In the genomic region with DNA sequence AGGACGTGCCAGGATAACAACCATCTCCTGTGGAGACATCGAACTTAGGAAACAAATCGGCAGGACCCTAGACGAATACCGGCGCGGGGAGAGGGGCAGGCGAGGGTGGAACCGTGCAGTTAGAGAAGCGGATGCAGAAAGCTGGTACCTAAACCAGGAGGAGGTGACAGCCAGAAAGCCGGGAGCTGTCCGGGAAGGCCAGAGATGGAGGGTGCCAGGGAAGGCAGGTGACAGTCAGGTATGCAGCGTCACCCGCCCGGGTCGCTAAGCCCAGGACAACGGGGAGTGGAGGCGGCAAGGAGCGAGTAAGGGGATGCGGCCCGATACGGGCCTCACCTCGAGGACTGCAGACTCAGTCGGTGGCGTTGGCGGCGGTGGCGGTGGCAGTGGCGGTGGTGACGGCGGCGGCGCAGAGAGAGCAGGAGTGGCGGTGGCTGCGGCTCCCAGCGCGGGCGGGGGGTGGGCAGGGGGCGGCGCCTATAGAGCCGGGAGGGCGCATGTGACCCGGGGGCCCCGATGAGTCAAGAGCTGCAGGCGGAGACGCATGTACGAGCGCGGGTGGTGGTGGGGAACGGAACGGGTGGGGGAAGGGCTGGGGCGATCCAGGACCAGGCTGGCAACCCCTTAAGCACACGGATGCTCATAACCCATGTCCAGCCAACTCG, we compare ENCODE assay signal across 8 mouse cellular contexts. TPM values are rescaled to one million over a fixed set of nuclear protein-coding genes. Genes with fewer than 3 reads are reported as not detected.
DNase-seq lines count a peak whose midpoint lies in the region; ATAC-seq lines count a peak whose summit lies in the region.

TSS of gene Eno2 (minus strand) at position 573 of the 665 bp plus-strand sequence.

- no peaks in the 10 kb centered on the region for H3K27me3 ChIP-seq in embryonic facial prominence, embryonic 15.5 days
- H3K27me3 ChIP-seq in stomach, embryonic 14.5 days (ENCODE audit: control insufficient read depth, insufficient read depth, low read length): no peaks in the 10 kb centered on the region

- peak; percentile 67 for ATAC-seq in embryonic facial prominence, embryonic 15.5 days (ENCODE audit: insufficient number of reproducible peaks, low FRiP score, low TSS enrichment, low read depth)
- ATAC-seq in hematopoietic stem cell, adult 5-6 weeks (replicated peaks in 1 of 2; ENCODE audit: insufficient read depth in 1 of 2, low FRiP score in 2 of 2, low TSS enrichment in 1 of 2, low read depth in 1 of 2, poor library complexity in 2 of 2, severe bottlenecking in 2 of 2): peak; percentile 34 to 59; a peak in 3 of 4 replicates
- peak; percentile 58 for ATAC-seq in megakaryocyte-erythroid progenitor cell, adult 5-6 weeks (replicated peaks; ENCODE audit: low FRiP score, low TSS enrichment, poor library complexity, severe bottlenecking)
- ATAC-seq in stomach, embryonic 14.5 days (ENCODE audit: insufficient number of reproducible peaks, insufficient read depth, low FRiP score, low read depth): peak; percentile 68

- H3K36me3 ChIP-seq in embryonic facial prominence, embryonic 15.5 days: 0 out of 2 replicates have a peak, but pooled peaks cover 4% of the 10 kb centered on the region
- H3K36me3 ChIP-seq in stomach, embryonic 14.5 days (ENCODE audit: control insufficient read depth, insufficient read depth, low read length): no peaks in the 10 kb centered on the region

- under 1% methylated on average over 50 of the region's 54 CpGs for WGBS in embryonic facial prominence, embryonic 15.5 days
- under 1% methylated on average over 49 of the region's 54 CpGs for WGBS in stomach, embryonic 14.5 days

- peak; percentile 97 for DNase-seq in heart, adult 11 months
- no peak for DNase-seq in heart, adult 8-10 months (ENCODE audit: low spot score)
- peak; percentile 66 to 83 for DNase-seq in adrenal gland, postnatal 36 days
- peak; percentile 63 to 76 for DNase-seq in left cerebral cortex, adult 8-10 months (ENCODE audit: low spot score in 2 of 2)

- peak within 1 kb of the TSS; percentile 43 for H3K9ac ChIP-seq in embryonic facial prominence, embryonic 15.5 days
- H3K9ac ChIP-seq in stomach, embryonic 14.5 days (replicated peaks; ENCODE audit: low read depth, low read length): 0 out of 2 replicates have a peak within 1 kb of the TSS, but pooled peaks have one; percentile 30

- H3K4me2 ChIP-seq in embryonic facial prominence, embryonic 15.5 days (replicated peaks): peak within 1 kb of the TSS; percentile 86
- H3K4me2 ChIP-seq in stomach, embryonic 14.5 days (replicated peaks; ENCODE audit: low read depth, low read length): peak within 1 kb of the TSS; percentile 84

- peak within 1 kb of the TSS; percentile 54 for H3K4me3 ChIP-seq in embryonic facial prominence, embryonic 15.5 days (replicated peaks)
- H3K4me3 ChIP-seq in stomach, embryonic 14.5 days (ENCODE audit: low read depth, low read length): peak within 1 kb of the TSS; percentile 48

- peak within 1 kb of the TSS; percentile 63; the same call in 1 of the 2 replicates for H3K27ac ChIP-seq in embryonic facial prominence, embryonic 15.5 days (replicated peaks)
- no peak within 1 kb of the TSS for H3K27ac ChIP-seq in stomach, embryonic 14.5 days (ENCODE audit: low read length)

- H3K4me1 ChIP-seq in embryonic facial prominence, embryonic 15.5 days: peaks cover 26% of the 10 kb centered on the region
- peaks cover 8% of the 10 kb centered on the region; the same call in 1 of the 2 replicates for H3K4me1 ChIP-seq in stomach, embryonic 14.5 days (ENCODE audit: control insufficient read depth, insufficient read depth, low read length)

- H3K9me3 ChIP-seq in embryonic facial prominence, embryonic 15.5 days (replicated peaks): no peaks in the 10 kb centered on the region
- H3K9me3 ChIP-seq in stomach, embryonic 14.5 days (ENCODE audit: control insufficient read depth, low read depth, low read length): no peaks in the 10 kb centered on the region

RNA-seq across cellular contexts. Expression of gene Eno2, which starts in this region (rescaled TPM):
- 1 to 10 TPM; 3.2 to 6.1 (median 4.8) TPM for total RNA-seq in heart, adult 8-10 months (2022)
- 10 to 100 TPM; 12.4 to 32.6 TPM for total RNA-seq in adrenal gland, postnatal 36 days (2021)
- 11.8 and 12.7 TPM in 2 replicates for polyA plus RNA-seq in embryonic facial prominence, embryonic 15.5 days (2015; fragmentation: Nextera tagmentation; extraction: Ambion mirVana)
- 2.6 and 5.6 TPM in 2 replicates for total RNA-seq in hematopoietic stem cell, adult 5-6 weeks (2017)
- 1,000 to 10,000 TPM; 1,117 to 1,267 (median 1,165) TPM for total RNA-seq in left cerebral cortex, adult 8-10 months (2022)
- 0.74 TPM in 1 of 2 replicates, not detected in the other for total RNA-seq in megakaryocyte-erythroid progenitor cell, adult 5-6 weeks (2014; fragmentation: Nextera tagmentation)
- not detected in 2 replicates for total RNA-seq in megakaryocyte-erythroid progenitor cell, adult 5-6 weeks (2017)
- polyA plus RNA-seq in stomach, embryonic 14.5 days (2014; fragmentation: Nextera tagmentation; extraction: Ambion mirVana): 9.5 and 9.7 TPM in 2 replicates

Comparison
In these comparisons a context has a peak if more than half of its experiments do, and no peak if none do; other contexts are left out.
1. RNA of gene Eno2 (total RNA-seq): 1,117 to 1,267 TPM in left cerebral cortex, adult 8-10 months; 12.4 to 32.6 TPM in adrenal gland, postnatal 36 days, 3.2 to 6.1 TPM in heart, adult 8-10 months, 2.6 to 5.6 TPM in hematopoietic stem cell, adult 5-6 weeks and 0.74 TPM in megakaryocyte-erythroid progenitor cell, adult 5-6 weeks; every median in the first group is over 10 times any median in the second.
2. Peak in ATAC-seq in megakaryocyte-erythroid progenitor cell, adult 5-6 weeks; RNA of the gene not detected or under 1 TPM.
3. Peak in every context shown above with its lines, with median percentiles within 50 percentile points of each other: ATAC-seq.